Mouse (Mus musculus) kidney, embryonic 16.5 days (tissue): ENCODE results near the gene Ntm. TPM values are rescaled to one million over a fixed set of nuclear protein-coding genes. Genes with fewer than 3 reads are reported as not detected.

Experiments
- ATAC-seq: fragments of 200-750 bp; cut with Nextera tagmentation; 2 replicates; pipeline ENCODE4 v1.8.0; 2017; ENCODE audit warnings: moderate TSS enrichment; ENCODE audit not compliant: low FRiP score, low TSS enrichment
- H3K27ac ChIP-seq: fragments of 300-500 bp; sonication (generic); 2 replicates; pipeline ENCODE4 v1.5.1; 2014; ENCODE audit warnings: low read length
- H3K27me3 ChIP-seq: fragments of 300-500 bp; sonication (generic); 2 replicates; pipeline ENCODE4 v1.6.1; 2014; ENCODE audit warnings: low read length, control low read depth, mixed read lengths; ENCODE audit not compliant: insufficient read depth
- H3K36me3 ChIP-seq: fragments of 300-500 bp; sonication (generic); 2 replicates; pipeline ENCODE4 v1.6.1; 2014; ENCODE audit warnings: low read length, control low read depth, mixed read lengths; ENCODE audit not compliant: insufficient read depth
- H3K4me1 ChIP-seq: fragments of 300-500 bp; sonication (generic); 2 replicates; pipeline ENCODE4 v1.6.1; 2014; ENCODE audit warnings: low read length, control low read depth, mixed read lengths; ENCODE audit not compliant: insufficient read depth
- H3K4me2 ChIP-seq: fragments of 300-500 bp; sonication (generic); replicated peaks from 2 replicates; pipeline ENCODE4 v1.6.1; 2014; ENCODE audit warnings: low read depth, low read length
- H3K4me3 ChIP-seq: fragments of 300-500 bp; sonication (generic); 2 replicates; pipeline ENCODE4 v1.5.1; 2014; ENCODE audit warnings: mild to moderate bottlenecking, low read length
- H3K9ac ChIP-seq: fragments of 300-500 bp; sonication (generic); replicated peaks from 2 replicates; pipeline ENCODE4 v1.6.1; 2014; ENCODE audit warnings: low read length
- H3K9me3 ChIP-seq: fragments of 300-500 bp; sonication (generic); 2 replicates; pipeline ENCODE4 v1.6.1; 2016; ENCODE audit warnings: low read length, control low read depth
- WGBS: fragments of 180-500 bp; shearing (Covaris S2); extraction: QIAGEN DNeasy Blood & Tissue Kit; methylation state at CpG from one replicate; pipeline ENCODE4 v1.1.7; 2014; 5-methylcytosine and 5-hydroxymethylcytosine counted together
- polyA plus RNA-seq: library from polyadenylated mRNA; unstranded; fragments of >200 nt; fragmentation: Nextera tagmentation; extraction: Ambion mirVana; gene quantifications from 2 replicates; pipeline ENCODE4 v1.2.1, GENCODE M21; 2015

Gene Ntm
- polyA plus RNA-seq, 1 experiment from 2014 or later: 42.1 TPM

DNA sequence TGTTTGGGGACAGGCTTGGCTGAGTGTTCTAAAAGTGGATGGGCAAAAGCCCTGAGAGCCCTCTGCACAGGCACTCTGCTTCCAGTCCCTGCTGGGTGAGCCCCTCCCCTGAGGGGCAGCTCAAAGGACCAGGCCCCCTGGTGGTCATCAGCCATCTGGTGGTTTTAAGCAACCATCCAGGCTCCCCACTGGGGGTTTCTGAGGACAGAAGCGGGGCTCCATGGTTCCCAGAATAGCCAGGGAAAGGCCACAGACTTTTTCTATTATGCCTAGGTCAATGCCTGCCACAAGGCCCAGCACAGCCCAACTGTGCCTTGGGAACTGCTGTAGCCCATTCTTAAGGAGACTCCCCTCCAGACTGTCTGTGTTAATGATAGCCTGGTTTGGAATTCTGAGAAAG lies 98.1 kb downstream of the Ntm start:
- H3K4me1 ChIP-seq: peaks cover 5% of the 10 kb centered on the region; the same call in 1 of the 2 replicates
- no peaks in the 10 kb centered on the region for H3K9me3 ChIP-seq
- H3K9ac ChIP-seq: no peak overlapping the region
- no peaks in the 10 kb centered on the region for H3K27me3 ChIP-seq
- no peak overlapping the region for H3K27ac ChIP-seq
- no peak overlapping the region for H3K4me2 ChIP-seq
- no peaks in the 10 kb centered on the region for H3K36me3 ChIP-seq
- 30% methylated on average over 1 of the region's 1 CpGs for WGBS
- H3K4me3 ChIP-seq: no peak overlapping the region
- no peak for ATAC-seq

DNA sequence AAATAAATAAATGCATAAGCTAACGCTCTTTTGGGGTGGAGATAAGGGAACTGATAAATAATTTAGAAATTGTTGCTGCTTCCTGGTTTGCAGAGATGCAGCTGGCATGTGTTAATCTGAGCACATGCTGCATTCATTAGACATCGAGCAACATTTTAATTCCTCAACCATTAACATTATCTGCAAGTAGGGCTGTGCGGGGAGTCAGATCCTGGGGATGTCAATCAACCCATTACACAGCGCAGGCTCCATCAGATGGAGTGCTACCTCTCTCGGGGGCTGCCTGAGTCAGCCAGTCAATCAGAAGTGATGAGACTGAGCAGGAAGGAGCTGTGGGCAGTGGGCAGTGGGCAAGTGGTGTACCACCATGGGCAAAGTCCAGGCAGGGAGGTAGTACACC lies 100.5 kb downstream of the Ntm start:
- Histone ChIP-seq H3K9me3 (no peaks in the 10 kb centered on the region), H3K9ac (no peak overlapping the region), H3K4me2 (no peak overlapping the region), H3K36me3 (no peaks in the 10 kb centered on the region), H3K27me3 (no peaks in the 10 kb centered on the region), H3K27ac (no peak overlapping the region), H3K4me1 (no peaks in the 10 kb centered on the region), H3K4me3 (no peak overlapping the region)
- 67% methylated on average over 5 of the region's 5 CpGs for WGBS
- ATAC-seq: no peak

DNA sequence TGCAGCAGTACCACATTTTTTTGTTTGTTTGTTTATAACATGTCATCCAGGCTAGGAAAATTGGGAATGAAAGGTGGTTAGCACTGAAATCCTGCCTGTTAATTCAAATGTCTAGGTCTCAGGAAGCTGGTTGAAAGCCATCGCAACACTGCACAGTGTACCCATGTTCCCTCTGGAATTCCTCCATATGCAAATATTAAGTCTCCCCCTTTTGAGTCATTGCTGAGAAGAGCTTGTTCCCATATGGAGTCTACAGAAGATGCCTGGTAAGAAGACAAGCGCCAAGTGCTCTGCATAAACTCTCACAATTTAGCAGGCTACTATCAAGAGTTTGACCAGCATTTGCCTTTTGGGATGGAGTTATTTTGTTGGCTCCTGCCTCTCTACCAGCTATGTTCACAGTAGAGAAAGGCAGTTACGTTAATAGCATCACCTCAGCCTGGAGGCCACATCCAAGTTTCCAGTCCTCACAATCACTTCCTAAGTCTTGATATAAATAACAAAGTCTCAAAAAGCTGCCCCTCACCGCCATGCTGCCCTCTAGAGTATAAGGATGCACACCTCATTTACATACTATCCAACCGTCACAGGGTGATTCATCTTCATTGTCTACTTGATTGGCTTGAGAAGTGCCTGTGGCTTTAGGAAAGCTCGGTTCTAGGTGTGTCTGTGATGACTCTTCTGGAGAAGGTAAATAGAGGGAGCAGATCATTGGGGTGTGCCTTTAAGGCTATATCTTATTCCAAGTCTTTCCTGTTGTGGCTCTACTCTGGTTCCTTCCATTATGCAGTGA lies 103.5 kb downstream of the Ntm start:
- no peaks in the 10 kb centered on the region for H3K36me3 ChIP-seq
- H3K4me3 ChIP-seq: no peak overlapping the region
- H3K27me3 ChIP-seq: no peaks in the 10 kb centered on the region
- no peak for ATAC-seq
- H3K4me2 ChIP-seq: no peak overlapping the region
- 90% methylated on average over 6 of the region's 6 CpGs for WGBS
- no peaks in the 10 kb centered on the region for H3K9me3 ChIP-seq
- no peaks in the 10 kb centered on the region for H3K4me1 ChIP-seq
- no peak overlapping the region for H3K27ac ChIP-seq
- no peak overlapping the region for H3K9ac ChIP-seq

DNA sequence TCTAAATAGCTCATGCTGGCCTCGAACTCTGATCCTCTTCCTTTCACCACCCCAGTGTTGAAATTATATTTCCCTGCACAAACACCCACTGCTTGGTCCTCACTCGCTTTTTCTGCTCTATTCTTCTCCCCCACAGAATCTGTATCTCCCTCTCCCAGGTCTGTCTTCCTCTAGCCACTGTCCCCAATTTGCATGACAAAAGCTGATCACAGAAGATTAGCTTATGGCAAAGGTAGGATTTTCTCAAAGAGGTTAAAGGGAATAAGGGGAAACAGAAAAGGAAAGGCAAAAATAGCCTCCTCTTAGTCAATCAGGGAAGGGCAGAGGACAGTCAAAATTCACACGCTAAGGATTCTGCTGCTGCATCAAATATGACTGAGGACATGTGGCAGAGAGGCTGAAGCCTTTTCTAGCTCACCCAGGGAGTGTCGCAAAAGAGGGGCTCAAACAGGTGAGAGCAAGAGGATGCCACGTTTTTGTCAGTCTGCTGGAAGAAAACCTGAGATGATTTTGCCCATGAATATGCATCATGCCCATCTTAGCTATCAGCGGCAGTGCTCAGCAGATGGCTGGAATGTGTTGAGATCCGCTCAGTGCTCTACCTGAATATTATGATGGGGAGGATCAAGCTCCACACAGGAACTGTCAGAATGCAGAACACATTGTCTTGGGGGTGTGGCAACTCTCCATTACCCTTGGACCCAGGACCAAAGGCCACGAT lies 114.0 kb downstream of the Ntm start:
- H3K4me2 ChIP-seq: no peak overlapping the region
- H3K9ac ChIP-seq: no peak overlapping the region
- no peaks in the 10 kb centered on the region for H3K36me3 ChIP-seq
- WGBS: 60% methylated on average over 8 of the region's 8 CpGs
- H3K27ac ChIP-seq: no peak overlapping the region
- H3K4me3 ChIP-seq: no peak overlapping the region
- H3K27me3 ChIP-seq: no peaks in the 10 kb centered on the region; the same call in 1 of the 2 replicates
- H3K4me1 ChIP-seq: no peaks in the 10 kb centered on the region
- H3K9me3 ChIP-seq: no peaks in the 10 kb centered on the region
- no peak for ATAC-seq

DNA sequence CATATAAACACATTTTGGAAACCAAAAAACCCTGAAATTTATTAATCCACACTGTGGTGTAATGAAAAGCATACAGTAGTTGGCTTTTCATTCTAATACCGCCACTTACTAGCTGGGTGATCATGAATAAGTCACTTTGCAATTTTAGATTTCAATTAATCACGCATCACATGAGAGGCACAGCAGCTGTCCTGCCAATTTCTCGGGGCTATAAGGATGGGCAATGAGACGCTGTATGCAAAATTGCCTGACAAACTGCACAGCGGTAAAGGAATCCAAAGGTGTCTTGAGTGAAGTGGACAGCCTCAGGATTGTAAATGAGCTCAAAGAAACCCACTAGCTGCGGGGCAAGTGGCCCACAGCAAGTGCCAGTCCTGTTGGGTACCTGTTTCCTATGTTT lies 125.6 kb downstream of the Ntm start:
- no peaks in the 10 kb centered on the region for H3K36me3 ChIP-seq
- H3K27ac ChIP-seq: no peak overlapping the region
- 80% methylated on average over 6 of the region's 6 CpGs for WGBS
- no peaks in the 10 kb centered on the region for H3K9me3 ChIP-seq
- ATAC-seq: no peak
- H3K9ac ChIP-seq: no peak overlapping the region
- H3K4me1 ChIP-seq: no peaks in the 10 kb centered on the region
- no peaks in the 10 kb centered on the region for H3K27me3 ChIP-seq
- no peak overlapping the region for H3K4me2 ChIP-seq
- no peak overlapping the region for H3K4me3 ChIP-seq

DNA sequence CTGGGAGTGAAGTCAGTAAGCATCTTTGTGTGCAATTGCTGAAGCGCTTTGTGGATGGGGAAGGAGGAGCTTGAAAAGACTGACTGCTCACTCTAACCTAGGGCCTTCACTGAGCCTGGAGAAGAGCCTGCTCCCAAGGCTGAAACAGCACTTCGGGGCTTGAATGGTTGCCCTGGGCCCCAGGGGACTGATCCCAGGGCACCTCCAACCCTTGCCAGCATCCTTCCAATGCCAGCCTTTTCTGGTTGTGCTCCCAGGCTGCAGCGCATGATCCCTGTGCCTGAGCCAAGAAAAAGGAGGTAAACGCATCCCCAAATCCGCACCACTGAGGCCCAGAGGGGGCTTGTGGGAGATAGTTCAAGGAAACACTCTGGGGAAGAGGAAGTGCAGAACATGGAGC lies 128.0 kb downstream of the Ntm start:
- ATAC-seq: no peak
- no peaks in the 10 kb centered on the region for H3K36me3 ChIP-seq
- no peak overlapping the region for H3K4me2 ChIP-seq
- H3K4me3 ChIP-seq: no peak overlapping the region
- H3K27me3 ChIP-seq: no peaks in the 10 kb centered on the region
- H3K9me3 ChIP-seq: no peaks in the 10 kb centered on the region
- WGBS: 79% methylated on average over 5 of the region's 5 CpGs
- H3K4me1 ChIP-seq: no peaks in the 10 kb centered on the region
- no peak overlapping the region for H3K27ac ChIP-seq
- no peak overlapping the region for H3K9ac ChIP-seq

DNA sequence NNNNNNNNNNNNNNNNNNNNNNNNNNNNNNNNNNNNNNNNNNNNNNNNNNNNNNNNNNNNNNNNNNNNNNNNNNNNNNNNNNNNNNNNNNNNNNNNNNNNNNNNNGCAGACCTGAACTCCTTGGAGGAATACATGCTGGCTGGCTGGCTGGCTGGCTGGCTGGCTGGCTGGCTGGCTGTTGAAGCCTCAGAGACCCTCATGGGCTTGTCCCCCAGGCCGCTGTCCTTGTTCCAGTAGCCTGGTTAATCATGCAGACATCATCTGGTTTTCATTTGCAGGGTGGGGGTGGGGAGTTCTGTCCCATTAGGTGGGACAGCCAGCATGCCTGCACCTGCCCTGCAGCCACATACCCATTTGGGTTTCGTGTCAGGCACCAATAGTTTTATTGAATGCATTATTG lies 129.2 kb downstream of the Ntm start:
- Histone ChIP-seq H3K4me3 (no peak overlapping the region), H3K4me1 (no peaks in the 10 kb centered on the region), H3K9ac (no peak overlapping the region), H3K9me3 (no peaks in the 10 kb centered on the region), H3K27ac (no peak overlapping the region), H3K4me2 (no peak overlapping the region), H3K36me3 (no peaks in the 10 kb centered on the region), H3K27me3 (no peaks in the 10 kb centered on the region)
- 44% methylated on average over 2 of the region's 2 CpGs for WGBS
- ATAC-seq: peak; percentile 27; the same call in 1 of the 2 replicates

DNA sequence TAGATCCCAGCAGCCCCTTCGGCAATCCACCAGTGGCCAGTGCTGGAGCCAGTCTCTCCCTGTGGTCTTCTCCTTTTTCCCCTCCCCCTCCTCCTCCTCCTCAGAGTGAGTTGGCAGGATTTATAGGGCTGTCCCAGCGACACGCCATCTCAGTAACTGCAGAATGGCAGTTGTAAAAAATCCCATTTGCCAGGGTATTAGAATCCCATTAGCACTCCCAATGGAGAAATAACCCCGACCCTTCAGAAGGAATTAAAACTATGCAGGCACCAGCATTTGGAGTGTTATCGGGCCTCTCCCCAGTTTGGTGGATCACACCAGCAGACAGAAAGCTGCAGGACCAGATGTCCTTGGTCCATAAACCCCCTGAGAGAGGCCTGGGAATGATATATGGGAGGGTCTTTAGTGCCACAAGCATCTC lies 135.7 kb downstream of the Ntm start:
- WGBS: 14% methylated on average over 5 of the region's 5 CpGs
- peak; percentile 75 for ATAC-seq
- no peaks in the 10 kb centered on the region for H3K27me3 ChIP-seq
- no peaks in the 10 kb centered on the region for H3K9me3 ChIP-seq
- no peak overlapping the region for H3K27ac ChIP-seq
- H3K9ac ChIP-seq: no peak overlapping the region
- H3K4me3 ChIP-seq: no peak overlapping the region
- no peaks in the 10 kb centered on the region for H3K36me3 ChIP-seq
- no peak overlapping the region for H3K4me2 ChIP-seq
- 0 out of 2 replicates have a peak, but pooled peaks cover 2% of the 10 kb centered on the region for H3K4me1 ChIP-seq

DNA sequence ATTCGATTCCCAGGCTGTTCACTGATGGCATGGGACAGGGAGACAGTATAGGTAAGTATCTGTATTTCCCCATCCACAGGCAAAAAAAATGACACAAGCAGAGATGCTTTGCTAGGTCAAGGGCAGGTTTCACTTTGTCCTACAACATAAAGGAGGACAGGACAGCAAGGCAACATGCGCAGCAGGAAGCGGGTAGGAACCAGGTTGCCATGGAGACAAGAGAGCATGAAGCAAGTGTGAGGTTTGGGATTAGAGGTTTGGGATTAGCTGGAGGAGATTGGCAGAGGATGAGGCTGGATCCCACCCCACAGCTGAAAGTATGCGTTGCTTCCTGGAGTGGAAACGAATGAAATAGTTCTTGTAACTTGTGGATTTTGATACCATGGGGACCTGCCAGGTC lies 137.7 kb downstream of the Ntm start:
- no peaks in the 10 kb centered on the region for H3K9me3 ChIP-seq
- H3K27me3 ChIP-seq: no peaks in the 10 kb centered on the region
- no peak overlapping the region for H3K9ac ChIP-seq
- ATAC-seq: no peak
- H3K4me1 ChIP-seq: 0 out of 2 replicates have a peak, but pooled peaks cover 2% of the 10 kb centered on the region
- H3K36me3 ChIP-seq: no peaks in the 10 kb centered on the region
- WGBS: 89% methylated on average over 5 of the region's 5 CpGs
- no peak overlapping the region for H3K27ac ChIP-seq
- H3K4me2 ChIP-seq: no peak overlapping the region
- no peak overlapping the region for H3K4me3 ChIP-seq

DNA sequence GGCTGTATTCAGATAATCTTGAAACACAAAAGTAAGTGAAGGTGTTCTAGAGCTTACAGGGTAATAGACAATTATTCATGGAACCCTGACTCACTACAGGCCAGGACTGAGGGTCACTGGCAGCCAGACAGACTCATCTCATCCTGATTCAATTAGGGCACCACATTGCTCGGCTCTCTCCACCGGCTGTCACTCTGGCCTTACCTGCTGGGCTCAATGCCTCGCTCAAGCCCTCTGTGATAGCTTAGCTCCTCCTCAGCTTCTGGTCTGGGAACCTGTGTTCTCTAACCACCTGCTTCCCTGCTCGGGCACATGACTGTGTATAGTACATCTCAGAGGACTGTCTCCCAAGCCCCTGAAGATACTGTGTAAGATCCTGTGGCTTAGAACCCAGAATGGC lies 139.2 kb downstream of the Ntm start:
- ATAC-seq: no peak
- 0 out of 2 replicates have a peak, but pooled peaks cover 2% of the 10 kb centered on the region for H3K4me1 ChIP-seq
- H3K27ac ChIP-seq: no peak overlapping the region
- no peak overlapping the region for H3K4me3 ChIP-seq
- no peaks in the 10 kb centered on the region for H3K9me3 ChIP-seq
- H3K27me3 ChIP-seq: no peaks in the 10 kb centered on the region
- no peak overlapping the region for H3K9ac ChIP-seq
- no peaks in the 10 kb centered on the region for H3K36me3 ChIP-seq
- no peak overlapping the region for H3K4me2 ChIP-seq
- 78% methylated on average over 4 of the region's 4 CpGs for WGBS
